Mouse (Mus musculus) granulocyte monocyte progenitor cell, adult 5-6 weeks (primary cell): ENCODE results near the gene Nudt3. TPM values are rescaled to one million over a fixed set of nuclear protein-coding genes. Genes with fewer than 3 reads are reported as not detected.

Source experiments
- ATAC-seq: replicated peaks from 2 replicates; pipeline ENCODE4 v1.8.0; 2016; ENCODE audit warnings: mild to moderate bottlenecking, moderate TSS enrichment, inconsistent platforms; ENCODE audit not compliant: poor library complexity, severe bottlenecking
- total RNA-seq, 2 experiments: library from RNA; stranded (forward) in 1 of 2; stranded (reverse) in 1 of 2; fragments of 200-712, 200-1000 nt in 1 of 2; fragments of >200 nt in 1 of 2; fragmentation: Nextera tagmentation in 1 of 2; gene quantifications; 2 replicates each; pipeline ENCODE4 v1.2.3; 2014 to 2017

Nudt3 gene
- total RNA-seq, 2 experiments from 2014 or later, result 120 to 173 TPM

DNA sequence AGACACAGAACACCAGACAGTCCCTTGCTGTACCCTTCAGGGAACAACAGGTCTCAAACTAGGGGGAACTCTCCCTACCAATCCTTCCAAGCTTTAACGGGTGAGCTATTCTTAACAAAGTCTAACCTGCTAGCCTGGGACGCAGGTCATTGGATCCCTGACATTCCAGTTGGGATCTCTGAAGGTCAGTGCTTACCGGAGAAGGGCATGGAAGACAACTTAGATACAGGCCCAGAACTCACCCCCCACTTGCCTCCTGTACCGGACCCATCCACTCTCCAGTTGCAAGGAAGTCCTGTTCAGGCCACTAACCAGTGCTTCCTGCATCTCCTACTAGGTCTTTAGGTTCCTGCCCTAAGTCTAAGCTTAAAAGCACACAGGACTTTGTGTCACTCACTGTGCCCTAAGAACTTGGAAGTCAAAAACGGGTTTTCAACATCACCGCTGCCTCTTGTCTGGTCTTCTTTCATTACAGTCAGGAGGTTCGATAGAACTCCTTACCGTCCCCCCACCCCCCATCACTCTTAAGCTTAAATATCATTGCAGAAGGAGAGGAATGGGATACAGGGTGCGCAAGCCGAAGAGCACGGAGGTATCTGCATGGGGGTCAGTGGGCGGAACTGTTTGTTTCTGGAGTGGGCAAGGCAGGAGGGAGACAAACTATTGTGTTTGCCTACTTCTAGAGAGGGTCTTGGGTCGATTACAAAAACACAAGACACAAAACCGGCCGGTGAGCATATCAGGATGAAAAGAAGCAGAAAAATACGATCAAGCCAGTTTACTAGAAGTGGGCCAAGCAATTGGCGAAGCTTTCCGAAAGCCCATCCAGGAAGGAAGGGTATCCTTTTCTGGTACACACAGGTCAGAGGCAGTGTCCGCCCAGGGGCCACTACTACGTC lies 69.0 kb downstream of the Nudt3 start:
- no peak for ATAC-seq

DNA sequence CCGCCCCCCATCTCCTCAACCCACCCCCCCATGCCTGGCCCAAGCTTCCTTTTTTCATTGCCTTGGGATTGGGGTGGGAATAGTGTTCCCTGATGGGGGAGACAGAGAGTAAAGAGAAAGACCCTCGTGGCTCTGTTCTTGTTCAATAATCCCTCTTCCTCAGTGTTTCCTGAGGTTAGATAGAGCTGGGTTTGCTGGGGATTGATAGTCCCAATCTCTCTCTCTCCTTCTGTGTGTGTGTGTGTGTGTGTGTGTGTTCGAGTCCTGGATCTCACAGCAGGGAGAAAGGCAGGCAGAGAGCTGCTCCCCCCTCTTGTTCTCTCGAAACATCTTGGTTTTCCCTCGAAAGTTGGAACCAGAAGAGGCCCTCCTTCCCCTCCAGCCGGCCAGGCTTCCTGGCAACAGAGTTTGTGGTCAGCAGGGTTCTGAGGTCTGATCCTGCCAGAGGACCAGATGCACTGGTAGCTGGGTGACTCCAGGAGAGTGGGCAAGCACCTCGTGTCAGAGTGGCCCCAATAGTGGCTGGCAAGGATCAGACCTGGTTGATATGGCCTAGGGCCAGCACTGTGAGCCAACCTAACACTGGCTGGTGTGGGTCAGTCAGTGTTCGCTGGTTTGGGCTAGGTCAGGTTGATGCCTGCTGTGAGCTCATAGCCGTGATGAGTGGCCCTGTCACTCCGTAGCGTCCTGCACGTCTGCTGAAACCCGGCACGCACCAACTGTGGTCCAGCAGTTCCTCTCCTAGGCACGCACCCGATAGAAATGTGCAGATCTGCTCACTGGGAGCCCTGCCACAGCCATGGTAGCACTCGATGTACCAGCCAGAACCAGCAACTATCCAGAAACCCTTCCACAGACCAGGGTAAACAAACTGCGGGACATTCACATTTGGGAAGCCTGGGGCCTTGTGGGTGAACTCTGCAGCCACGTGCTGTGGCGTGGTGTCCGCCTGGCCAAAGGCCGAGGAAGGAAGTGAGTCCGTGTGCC lies 70.8 kb downstream of the Nudt3 start:
- peak; percentile 29 for ATAC-seq

DNA sequence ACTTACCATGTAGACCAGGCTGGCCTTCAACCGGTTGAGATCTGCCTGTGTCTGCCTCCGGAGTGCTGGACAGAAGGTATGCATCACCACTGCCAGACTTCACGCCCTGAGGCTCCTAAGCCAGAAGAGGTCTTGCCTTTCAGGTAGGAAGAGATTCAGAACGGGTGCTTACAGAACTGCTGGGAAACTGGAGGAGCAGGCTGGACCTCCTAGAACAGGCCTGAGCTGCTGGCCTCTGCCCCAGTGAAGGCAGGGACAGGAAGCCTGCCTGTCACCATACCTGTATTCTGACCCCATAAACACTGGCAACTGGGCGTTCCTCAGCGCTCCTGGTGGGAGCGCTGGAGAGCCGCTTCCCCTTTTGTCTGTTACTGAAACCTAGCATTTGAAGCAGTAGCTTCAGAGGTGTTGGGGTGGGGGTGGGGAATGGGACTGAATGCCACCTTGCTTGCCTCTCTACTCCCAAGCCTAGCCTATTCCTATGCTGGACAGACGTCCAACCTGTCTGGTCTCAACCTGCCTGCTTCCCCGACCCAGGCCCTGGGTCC lies 71.8 kb downstream of the Nudt3 start:
- no peak for ATAC-seq

- ATAC-seq, result no peak
Observed at GRCm38 (mm10) chr17:27549234-27549633, 74.1 kb downstream of the Nudt3 start.

- peak; percentile 65 for ATAC-seq
Observed at GRCm38 (mm10) chr17:27547253-27547868, 75.9 kb downstream of the Nudt3 start.

DNA sequence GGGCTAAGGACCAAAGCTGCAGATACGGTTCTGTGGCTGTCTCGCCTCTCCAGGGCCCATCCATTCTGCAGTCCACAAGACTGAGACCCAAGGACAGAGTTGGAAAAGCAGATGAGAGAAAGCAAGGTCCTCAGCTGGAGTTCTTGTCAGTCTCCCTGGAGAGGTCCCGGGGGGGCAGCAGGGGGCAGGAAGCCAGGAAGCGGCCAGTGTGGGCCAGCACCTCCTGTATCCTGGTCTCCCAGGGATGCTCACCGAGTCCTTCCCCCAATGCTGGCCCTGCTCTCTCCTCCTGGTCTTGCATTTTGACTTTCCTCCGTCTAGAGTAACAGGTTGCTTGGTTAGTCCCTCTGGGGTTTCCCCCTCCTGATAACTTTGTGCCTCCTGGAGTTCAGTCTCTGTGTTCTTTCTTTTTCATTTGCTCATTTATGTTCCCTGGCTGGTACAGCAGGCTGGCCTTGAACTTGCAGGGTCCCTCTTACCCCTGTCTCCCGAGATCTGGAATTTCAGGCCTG lies 76.7 kb downstream of the Nudt3 start:
- ATAC-seq, result no peak

DNA sequence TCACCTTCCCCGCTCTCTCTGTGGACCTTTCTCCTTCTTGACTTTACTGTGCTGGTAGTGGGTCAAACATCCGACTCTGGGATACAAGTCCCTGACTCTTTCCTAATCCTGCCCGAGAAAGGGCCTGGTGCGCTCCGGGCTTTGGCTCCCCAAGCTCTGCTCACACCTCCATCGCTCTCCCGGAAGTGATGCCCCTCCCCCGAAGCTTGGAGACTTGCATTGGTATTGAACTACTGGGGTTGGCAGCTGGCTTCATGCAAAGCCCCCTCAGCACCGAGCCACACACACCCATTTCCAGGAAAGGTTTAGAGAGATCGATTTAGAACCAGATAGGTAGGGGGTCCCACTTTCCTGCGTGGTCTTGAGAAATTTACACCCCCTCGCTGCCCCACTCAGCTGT lies 77.3 kb downstream of the Nudt3 start:
- ATAC-seq, result no peak

- ATAC-seq, result no peak
Observed at GRCm38 (mm10) chr17:27544551-27544950, 78.7 kb downstream of the Nudt3 start.

DNA sequence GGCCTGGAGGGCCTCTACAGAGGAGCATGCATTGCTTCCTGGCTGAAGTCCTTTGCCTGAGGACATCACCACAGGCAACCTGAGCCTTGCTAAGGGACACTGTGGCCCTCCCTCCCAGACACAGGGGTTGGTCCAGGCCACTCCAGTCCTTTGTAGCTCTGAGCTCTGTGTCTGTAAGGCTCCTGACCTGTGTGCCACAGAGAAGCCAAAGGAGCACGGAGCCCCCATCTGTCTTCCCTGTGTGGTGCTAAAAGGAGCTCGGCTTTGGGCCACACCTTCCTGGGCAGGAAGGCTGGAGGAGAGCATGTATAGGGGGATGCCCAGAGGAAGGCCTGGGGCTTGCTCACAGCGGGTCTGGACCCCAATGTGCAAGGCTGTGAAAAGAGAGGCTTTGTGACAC lies 81.3 kb downstream of the Nudt3 start:
- ATAC-seq, result no peak

- ATAC-seq, result no peak
Observed at GRCm38 (mm10) chr17:27541261-27541660, 82.0 kb downstream of the Nudt3 start.

DNA sequence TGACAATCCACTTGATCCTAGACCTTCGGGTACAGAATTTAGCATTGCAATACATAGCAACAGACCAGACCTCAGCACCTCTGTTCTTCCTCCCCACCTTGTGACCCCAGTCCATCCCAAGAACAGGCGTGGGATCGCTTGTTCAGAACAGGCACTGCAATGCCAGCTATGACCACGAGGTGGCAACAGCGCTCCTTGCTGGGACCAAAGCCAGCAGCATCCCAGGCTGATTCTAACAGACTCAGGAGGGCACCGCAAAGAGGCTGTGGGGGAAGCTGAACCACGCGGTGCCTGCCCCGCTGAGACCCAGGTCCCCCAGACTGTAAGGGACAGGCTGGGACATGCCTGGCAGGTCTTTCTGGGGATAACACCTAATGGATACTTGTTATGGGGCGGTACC lies 88.6 kb downstream of the Nudt3 start:
- peak; percentile 97 for ATAC-seq

DNA sequence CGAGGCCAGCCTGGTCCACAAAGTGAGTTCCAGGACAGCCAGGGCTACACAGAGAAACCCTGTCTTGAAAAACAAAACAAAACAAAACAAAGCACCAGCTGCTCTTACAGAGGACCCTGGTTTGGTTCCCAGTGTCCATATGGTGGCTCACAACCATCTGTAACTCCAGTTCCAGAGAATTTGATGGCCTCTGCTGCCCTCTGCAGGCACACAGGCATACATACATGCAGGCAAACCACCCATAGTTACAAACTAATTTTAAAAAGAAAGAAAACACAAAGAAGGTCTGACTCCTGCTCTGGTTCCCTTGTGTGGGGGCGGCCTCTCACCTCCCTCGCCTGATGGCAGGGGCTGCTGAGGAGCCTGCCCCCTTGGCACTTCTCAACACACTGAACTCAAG lies 89.9 kb downstream of the Nudt3 start:
- no peak for ATAC-seq

DNA sequence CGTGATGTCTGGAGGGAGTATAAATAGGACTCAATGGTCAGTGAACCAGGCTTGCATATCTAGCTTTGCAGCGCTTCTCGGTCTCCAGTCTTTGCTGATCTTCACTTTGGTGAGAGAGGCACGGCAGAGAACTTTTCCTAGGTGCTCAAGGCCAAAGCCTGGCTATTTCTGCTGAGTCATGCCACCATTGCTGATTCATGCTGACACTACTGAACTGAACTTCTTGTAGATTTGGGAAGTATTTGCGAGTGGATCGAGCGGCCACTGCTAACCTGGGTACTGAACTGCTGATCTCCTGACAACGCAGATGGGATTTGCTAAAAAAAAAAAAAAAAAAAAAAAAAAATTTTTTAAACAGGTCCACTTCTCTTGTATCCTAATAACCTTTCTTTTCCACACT lies 91.2 kb downstream of the Nudt3 start:
- no peak for ATAC-seq

Other genes starting within 250 kb of the Nudt3 start
- not detected in 2 replicates for gene Grm4, start 102.1 kb downstream of the Nudt3 start, total RNA-seq (2014; fragmentation: Nextera tagmentation)
- gene Grm4, start 102.1 kb downstream of the Nudt3 start, total RNA-seq (2017), result not detected in 2 replicates
- gene Hmga1, start 67.0 kb downstream of the Nudt3 start, total RNA-seq (2014; fragmentation: Nextera tagmentation), result 541 and 637 TPM in 2 replicates
- gene Hmga1, start 67.0 kb downstream of the Nudt3 start, total RNA-seq (2017), result 232 and 267 TPM in 2 replicates
- 59.2 and 65.2 TPM in 2 replicates for gene AI413582, start 57.7 kb downstream of the Nudt3 start, total RNA-seq (2014; fragmentation: Nextera tagmentation)
- 34.8 and 42.3 TPM in 2 replicates for gene AI413582, start 57.7 kb downstream of the Nudt3 start, total RNA-seq (2017)
- gene RPS10-NUDT3, start 11.7 kb upstream of the Nudt3 start, total RNA-seq (2014; fragmentation: Nextera tagmentation), result not detected in 2 replicates
- not detected in 2 replicates for gene RPS10-NUDT3, start 11.7 kb upstream of the Nudt3 start, total RNA-seq (2017)
- gene Rps10, start 13.2 kb upstream of the Nudt3 start, total RNA-seq (2014; fragmentation: Nextera tagmentation), result 2,240 and 2,398 TPM in 2 replicates
- gene Rps10, start 13.2 kb upstream of the Nudt3 start, total RNA-seq (2017), result 2,059 and 2,173 TPM in 2 replicates
- gene Pacsin1, start 32.0 kb upstream of the Nudt3 start, total RNA-seq (2014; fragmentation: Nextera tagmentation), result not detected in 2 replicates
- 0.43 TPM in 1 of 2 replicates, not detected in the other for gene Pacsin1, start 32.0 kb upstream of the Nudt3 start, total RNA-seq (2017)
- not detected in 2 replicates for gene Spdef, start 105.5 kb upstream of the Nudt3 start, total RNA-seq (2014; fragmentation: Nextera tagmentation)
- gene Spdef, start 105.5 kb upstream of the Nudt3 start, total RNA-seq (2017), result not detected in 2 replicates
- gene D17Wsu92e, start 197.2 kb upstream of the Nudt3 start, total RNA-seq (2014; fragmentation: Nextera tagmentation), result 47.9 and 51.2 TPM in 2 replicates
- 46.3 and 50.6 TPM in 2 replicates for gene D17Wsu92e, start 197.2 kb upstream of the Nudt3 start, total RNA-seq (2017)
- 132 and 184 TPM in 2 replicates for gene Snrpc, start 214.7 kb upstream of the Nudt3 start, total RNA-seq (2014; fragmentation: Nextera tagmentation)
- 117 and 161 TPM in 2 replicates for gene Snrpc, start 214.7 kb upstream of the Nudt3 start, total RNA-seq (2017)
- 13.6 and 19.4 TPM in 2 replicates for gene Uhrf1bp1, start 232.9 kb upstream of the Nudt3 start, total RNA-seq (2014; fragmentation: Nextera tagmentation)
- 6.7 and 6.9 TPM in 2 replicates for gene Uhrf1bp1, start 232.9 kb upstream of the Nudt3 start, total RNA-seq (2017)